Mouse (Mus musculus): ENCODE results near the gene Rab22a. TPM values are rescaled to one million over a fixed set of nuclear protein-coding genes. Genes with fewer than 3 reads are reported as not detected.
"Not testable (repeated sequence)": the region's sequence is repeated elsewhere in the genome, so short reads cannot be mapped to it uniquely, and the experiment has no call there.

The Rab22a gene
- 10 to 100 TPM; 27.1 to 27.8 TPM for total RNA-seq (2021)

GRCm38 (mm10) chr2:173659057-173659925 is at the start of gene Rab22a:
Rab22a (plus strand) TSS chr2:173659760.
- peak; percentile 95 to 97 for DNase-seq

- DNase-seq, result no peak
Measured at GRCm38 (mm10) chr2:173615378-173616081, 44.0 kb upstream of the Rab22a start.

DNA sequence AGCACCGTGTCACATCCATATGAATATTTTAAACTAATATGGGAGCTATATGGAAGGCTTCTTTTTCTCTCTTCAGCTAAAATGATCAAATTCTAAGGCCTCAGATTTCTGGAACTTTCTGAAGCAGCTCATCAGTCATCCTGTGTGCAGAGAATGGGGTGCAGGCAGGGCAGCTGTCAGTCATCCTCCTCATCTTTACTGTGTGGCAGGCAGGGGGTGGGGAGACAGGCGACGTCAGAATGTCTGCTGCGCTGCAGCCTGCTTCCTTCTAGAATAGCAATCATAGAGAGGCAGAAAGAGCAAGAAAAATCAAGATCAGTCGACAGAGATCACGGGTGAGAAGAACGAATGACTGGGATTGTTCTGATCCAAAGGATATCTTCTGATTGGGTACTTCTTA is 43.4 kb upstream of the Rab22a start:
- no peak for DNase-seq

- no peak for DNase-seq
Measured at GRCm38 (mm10) chr2:173619132-173619531, 40.4 kb upstream of the Rab22a start.

GRCm38 (mm10) chr2:173620645-173621044 is 38.9 kb upstream of the Rab22a start:
- DNase-seq, result no peak

DNA sequence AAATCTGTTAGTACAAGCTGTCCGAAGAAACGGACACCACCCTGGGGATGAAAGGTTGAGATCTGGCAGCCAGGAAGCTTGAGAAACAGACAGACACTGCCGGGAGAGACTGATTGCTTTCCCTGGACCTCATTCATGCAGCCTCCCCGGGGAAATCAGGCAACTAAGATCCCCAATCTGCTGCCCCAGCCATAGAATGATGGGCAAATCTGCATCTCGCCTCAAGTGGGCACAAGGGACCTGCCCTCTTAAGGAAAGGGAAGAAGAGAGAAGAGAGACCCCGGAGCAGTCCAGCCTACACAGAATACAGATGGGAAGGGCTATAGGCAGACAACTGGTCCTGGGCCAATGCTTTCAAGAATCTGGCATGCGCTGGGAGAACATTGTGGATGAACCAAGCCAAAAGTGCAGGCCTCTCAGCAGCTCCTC is 37.4 kb upstream of the Rab22a start:
- no peak for DNase-seq

DNA sequence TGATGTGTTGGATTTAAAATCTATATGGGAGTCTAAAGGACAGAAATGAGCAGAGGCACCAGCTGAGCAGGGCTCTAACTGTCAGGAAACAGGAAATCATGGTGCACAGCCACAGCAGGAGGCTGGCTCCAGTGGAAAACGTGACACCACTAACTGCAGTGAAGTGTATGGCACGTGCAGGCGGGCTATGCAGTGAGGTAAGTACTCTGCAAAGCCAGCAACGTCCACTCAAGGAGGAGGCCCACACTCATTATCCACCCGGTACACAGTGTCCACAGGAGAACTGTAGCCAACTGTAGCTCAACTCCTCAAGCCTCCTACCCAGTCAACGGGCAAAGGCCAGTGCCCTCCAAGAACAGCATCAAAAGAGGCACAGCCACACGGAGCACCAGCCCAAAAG is 34.9 kb upstream of the Rab22a start:
- DNase-seq, result no peak

- no peak for DNase-seq
Measured at GRCm38 (mm10) chr2:173625786-173626185, 33.8 kb upstream of the Rab22a start.

DNA sequence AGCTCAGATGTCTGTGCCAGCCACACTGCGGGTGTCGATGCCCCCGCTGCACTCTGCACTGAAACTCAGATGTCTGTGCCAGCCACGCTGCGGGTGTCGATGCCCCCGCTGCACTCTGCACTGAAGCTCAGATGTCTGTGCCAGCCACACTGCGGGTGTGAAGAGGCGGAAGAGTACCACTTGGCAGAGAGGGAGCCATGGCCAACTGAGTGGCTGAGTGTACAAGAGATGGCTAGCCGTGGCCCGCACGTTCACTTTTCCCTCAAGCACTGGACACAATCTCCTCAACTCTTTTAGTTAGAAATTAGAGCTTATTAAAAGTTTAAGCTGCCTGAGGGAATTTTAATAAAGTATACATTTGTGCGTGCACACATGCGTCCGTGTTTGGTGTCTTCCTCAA is 25.5 kb upstream of the Rab22a start:
- not testable (repeated sequence) for DNase-seq

- DNase-seq, result no peak
Measured at GRCm38 (mm10) chr2:173641370-173641769, 18.2 kb upstream of the Rab22a start.

- no peak for DNase-seq
Measured at GRCm38 (mm10) chr2:173642262-173642999, 17.1 kb upstream of the Rab22a start.

DNA sequence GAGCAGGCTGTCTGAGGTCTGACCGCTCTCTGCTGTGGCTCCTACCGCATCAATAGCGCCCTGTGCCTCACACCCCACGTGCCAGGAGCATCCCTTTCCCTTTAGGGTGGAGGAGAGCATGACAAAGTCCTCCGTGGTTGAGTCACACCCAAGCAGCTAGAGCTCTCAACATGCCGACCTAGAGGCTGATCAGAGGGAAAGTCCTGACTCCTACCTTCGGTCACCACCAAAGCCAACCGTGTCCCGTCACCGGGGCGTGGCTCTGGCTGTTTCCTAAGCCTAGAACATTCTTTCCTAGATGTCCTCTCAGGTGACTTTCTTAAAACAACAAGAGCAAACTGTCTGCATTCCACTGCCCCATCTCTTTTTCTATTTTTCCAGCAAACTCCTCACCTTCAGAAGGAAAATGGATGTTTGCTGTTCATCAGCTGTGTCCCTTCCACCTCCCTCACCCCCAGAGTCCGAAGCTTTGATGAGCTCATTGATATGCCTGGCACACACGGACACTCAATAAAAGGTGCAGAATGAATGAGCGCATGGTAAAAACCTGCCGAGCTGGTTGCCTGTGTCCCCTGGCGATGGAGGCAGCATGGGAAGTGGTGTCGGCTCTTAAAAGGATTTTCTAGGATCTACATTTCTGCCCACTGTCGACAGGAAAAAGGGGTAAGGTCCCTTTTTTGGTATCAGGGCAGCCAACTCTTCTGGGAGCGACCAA is 12.2 kb upstream of the Rab22a start:
- DNase-seq, result no peak

DNA sequence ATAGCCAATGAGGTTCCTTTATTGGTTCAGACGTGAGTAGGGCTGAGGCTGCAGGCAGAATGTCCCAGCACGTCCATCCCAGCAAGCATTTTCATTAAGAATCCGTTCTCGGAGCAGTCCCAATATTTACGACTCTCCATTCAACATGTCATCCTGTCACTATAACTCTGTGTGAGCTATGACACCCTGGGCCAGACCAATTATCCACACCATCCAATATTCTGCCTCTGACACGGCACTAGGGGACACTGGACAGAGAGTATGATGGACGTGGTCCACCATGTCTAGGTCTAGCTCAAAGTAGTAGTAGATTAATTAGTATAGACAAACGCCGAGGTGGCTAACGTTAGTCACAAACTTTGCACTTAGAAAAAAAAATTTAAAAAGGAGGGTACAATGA is 9.8 kb upstream of the Rab22a start:
- no peak for DNase-seq

GRCm38 (mm10) chr2:173653526-173653925 is 6.0 kb upstream of the Rab22a start:
- DNase-seq, result no peak

DNA sequence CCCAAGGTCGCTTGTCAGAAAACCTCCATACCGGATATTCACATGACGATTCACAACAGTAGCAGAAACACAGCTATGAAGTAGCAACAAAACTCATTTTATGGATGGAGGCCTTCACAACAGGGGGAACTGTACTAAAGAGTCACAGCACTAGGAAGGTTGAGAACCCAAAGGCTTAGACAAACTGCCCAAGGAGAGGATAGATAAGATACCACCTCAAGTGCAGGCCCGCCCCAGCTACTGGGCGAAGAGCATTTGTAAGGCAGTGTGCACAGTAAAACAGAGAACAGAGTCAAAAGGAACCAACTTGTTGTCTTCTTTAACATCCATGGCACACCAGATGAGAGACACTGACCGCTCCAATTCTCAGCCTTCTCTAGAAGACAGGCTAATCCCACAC is 1.8 kb upstream of the Rab22a start:
- DNase-seq, result no peak

DNA sequence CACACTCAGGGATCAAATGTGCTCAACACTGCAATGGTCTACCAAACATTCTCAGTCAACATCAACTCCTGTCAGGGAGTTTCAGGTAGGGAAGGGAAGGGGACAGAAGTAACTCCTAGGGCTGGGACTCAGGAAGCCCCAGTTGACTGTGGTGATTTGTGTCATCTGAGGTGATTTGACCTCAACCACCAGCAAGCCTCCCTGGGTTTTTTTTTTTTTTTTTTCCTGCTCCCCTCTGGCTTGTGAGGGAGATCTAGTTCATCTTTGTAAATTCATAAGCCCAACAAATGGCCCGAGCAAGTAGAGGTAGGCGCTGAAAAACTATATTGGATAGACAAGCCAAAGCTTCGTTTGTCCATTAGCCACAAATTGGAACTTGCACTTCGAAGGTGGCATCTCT is 1.0 kb upstream of the Rab22a start:
- no peak for DNase-seq

DNA sequence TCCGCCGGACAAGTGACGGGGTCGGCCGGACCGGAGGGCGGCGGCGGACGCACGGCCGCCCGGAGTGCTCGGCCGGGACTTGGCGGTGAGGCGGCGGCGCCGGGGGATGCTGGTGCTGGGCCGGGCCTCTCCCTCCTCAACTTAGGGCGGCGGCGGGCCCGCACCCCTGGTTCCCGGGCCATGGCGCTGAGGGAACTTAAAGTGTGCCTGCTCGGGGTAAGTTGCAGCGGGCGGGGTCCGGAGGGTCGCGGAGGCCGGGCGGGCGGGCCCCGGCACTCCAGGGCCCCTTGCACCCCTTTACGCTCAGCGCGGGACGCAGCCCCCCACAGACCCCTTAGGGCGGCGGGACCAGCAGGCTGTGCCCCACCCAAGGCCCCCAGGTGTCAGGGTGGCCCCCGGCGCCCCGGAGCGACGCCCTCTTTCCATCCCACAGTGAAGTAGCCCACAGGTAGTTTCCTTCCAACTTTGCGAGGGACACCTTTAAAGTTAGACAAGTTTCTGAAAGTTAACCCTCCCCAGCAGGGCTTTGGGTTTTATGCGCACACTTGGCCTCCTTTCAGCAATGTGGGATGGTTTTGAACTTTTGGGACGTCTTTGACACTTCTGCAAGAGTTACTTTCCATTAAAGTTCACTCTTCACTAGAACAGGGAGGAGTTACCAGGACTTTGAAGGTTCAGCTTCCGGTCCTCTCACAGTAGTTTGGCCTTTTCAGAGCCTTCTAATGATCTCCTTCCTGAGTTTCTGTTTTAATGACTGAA is 545 bp downstream of the Rab22a start:
- peak in 1 of 2 experiments; percentile 3 for DNase-seq

- DNase-seq, result no peak
Measured at GRCm38 (mm10) chr2:173662255-173662950, 2.8 kb downstream of the Rab22a start.

- no peak for DNase-seq
Measured at GRCm38 (mm10) chr2:173664736-173665135, 5.2 kb downstream of the Rab22a start.

- no peak for DNase-seq
Measured at GRCm38 (mm10) chr2:173665271-173665670, 5.7 kb downstream of the Rab22a start.

DNA sequence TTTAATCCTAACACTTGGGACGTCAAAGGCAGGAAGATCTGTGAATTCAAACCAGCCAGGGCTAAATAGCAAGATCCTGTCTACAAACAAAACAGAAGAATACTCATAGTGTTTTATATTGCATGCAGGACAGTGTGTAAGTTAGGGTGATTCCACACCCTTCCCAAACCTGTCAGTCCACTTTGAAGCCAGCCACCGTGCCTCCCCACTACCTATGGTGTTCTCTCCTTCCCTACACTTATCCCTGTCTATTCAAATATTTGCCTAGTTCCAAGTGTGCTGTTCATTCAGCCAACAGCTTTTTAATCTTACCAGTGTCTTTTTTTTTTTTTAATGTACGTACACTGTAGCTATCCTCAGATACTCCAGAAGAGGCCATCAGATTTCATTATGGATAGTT is 7.3 kb downstream of the Rab22a start:
- no peak for DNase-seq
